Mouse (Mus musculus) liver, embryonic 15.5 days (tissue): Measurements from ENCODE around the gene Gm7075. TPM values are rescaled to one million over a fixed set of nuclear protein-coding genes. Genes with fewer than 3 reads are reported as not detected.
A peak's percentile ranks its signal among the peaks of the same experiment; 100 is the strongest.

Experiments used
- ATAC-seq: fragments of 200-750 bp; cut with Nextera tagmentation; 2 replicates; pipeline ENCODE4 v1.8.0; 2017; ENCODE audit warnings: moderate number of reproducible peaks, mild to moderate bottlenecking, moderate library complexity; ENCODE audit not compliant: insufficient read depth
- H3K27ac ChIP-seq: fragments of 300-500 bp; sonication (generic); replicated peaks from 2 replicates; pipeline ENCODE4 v1.5.1; 2015; ENCODE audit warnings: mild to moderate bottlenecking, inconsistent platforms
- H3K27me3 ChIP-seq: fragments of 300-500 bp; sonication (generic); 2 replicates; pipeline ENCODE4 v1.6.1; 2015; ENCODE audit warnings: mild to moderate bottlenecking, inconsistent platforms
- H3K36me3 ChIP-seq: fragments of 300-500 bp; sonication (generic); replicated peaks from 2 replicates; pipeline ENCODE4 v1.6.1; 2015; ENCODE audit warnings: moderate library complexity, mild to moderate bottlenecking, inconsistent platforms
- H3K4me1 ChIP-seq: fragments of 300-500 bp; sonication (generic); replicated peaks from 2 replicates; pipeline ENCODE4 v1.6.1; 2015; ENCODE audit warnings: inconsistent platforms
- H3K4me2 ChIP-seq: fragments of 300-500 bp; sonication (generic); 2 replicates; pipeline ENCODE4 v1.6.1; 2015; ENCODE audit warnings: moderate library complexity, mild to moderate bottlenecking, inconsistent platforms
- H3K4me3 ChIP-seq: fragments of 300-500 bp; sonication (generic); replicated peaks from 2 replicates; pipeline ENCODE4 v1.5.1; 2015; ENCODE audit warnings: mild to moderate bottlenecking, inconsistent platforms
- H3K9ac ChIP-seq: fragments of 300-500 bp; sonication (generic); 2 replicates; pipeline ENCODE4 v1.6.1; 2015; ENCODE audit warnings: moderate library complexity, mild to moderate bottlenecking, inconsistent platforms
- H3K9me3 ChIP-seq: fragments of 300-500 bp; sonication (generic); replicated peaks from 2 replicates; pipeline ENCODE4 v1.6.1; 2016; ENCODE audit warnings: inconsistent platforms
- WGBS: fragments of 180-500 bp; shearing (Covaris S2); methylation state at CpG from one replicate; pipeline ENCODE4 v1.1.7; 2015; ENCODE audit warnings: mixed read lengths; ENCODE audit not compliant: insufficient replicate concordance; 5-methylcytosine and 5-hydroxymethylcytosine counted together
- polyA plus RNA-seq: library from polyadenylated mRNA; unstranded; fragments of >200 nt; fragmentation: Nextera tagmentation; extraction: Ambion mirVana; gene quantifications from 2 replicates; pipeline ENCODE4 v1.2.1, GENCODE M21; 2015

Gene Gm7075
- polyA plus RNA-seq, 1 experiment from 2014 or later, result not detected

DNA sequence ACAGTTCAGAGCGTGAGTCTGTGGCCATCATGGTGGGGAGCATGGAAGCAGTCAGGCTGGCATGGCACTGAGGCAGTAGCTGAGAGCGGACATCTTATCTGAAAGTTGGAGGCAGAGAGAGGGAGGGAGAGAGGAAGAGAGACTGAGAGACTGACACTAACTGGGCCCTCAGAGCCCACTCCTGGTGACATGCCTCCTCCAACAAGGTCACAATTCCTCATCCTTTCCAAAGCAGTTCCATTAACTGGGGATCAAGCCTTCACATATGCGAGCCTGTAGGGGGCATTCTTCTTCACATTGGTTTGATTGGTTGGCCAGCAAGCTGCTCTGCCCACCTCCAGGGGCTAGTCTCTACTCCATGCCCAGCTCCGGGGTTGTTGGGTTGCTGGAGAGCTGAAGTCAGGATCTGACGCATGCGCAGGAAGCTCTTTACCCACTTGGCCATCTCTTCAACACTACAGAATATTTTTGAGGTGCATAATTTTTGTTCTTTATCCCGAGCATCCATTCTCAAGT lies 9.7 kb upstream of the Gm7075 start:
- no peak overlapping the region for H3K27ac ChIP-seq
- no peak overlapping the region for H3K4me3 ChIP-seq
- no peaks in the 10 kb centered on the region for H3K9me3 ChIP-seq
- no peak overlapping the region for H3K9ac ChIP-seq
- H3K27me3 ChIP-seq, result no peaks in the 10 kb centered on the region
- H3K4me2 ChIP-seq, result no peak overlapping the region
- no peak for ATAC-seq
- peaks cover 25% of the 10 kb centered on the region for H3K4me1 ChIP-seq
- WGBS, result 79% methylated on average over 7 of the region's 7 CpGs
- no peaks in the 10 kb centered on the region for H3K36me3 ChIP-seq

DNA sequence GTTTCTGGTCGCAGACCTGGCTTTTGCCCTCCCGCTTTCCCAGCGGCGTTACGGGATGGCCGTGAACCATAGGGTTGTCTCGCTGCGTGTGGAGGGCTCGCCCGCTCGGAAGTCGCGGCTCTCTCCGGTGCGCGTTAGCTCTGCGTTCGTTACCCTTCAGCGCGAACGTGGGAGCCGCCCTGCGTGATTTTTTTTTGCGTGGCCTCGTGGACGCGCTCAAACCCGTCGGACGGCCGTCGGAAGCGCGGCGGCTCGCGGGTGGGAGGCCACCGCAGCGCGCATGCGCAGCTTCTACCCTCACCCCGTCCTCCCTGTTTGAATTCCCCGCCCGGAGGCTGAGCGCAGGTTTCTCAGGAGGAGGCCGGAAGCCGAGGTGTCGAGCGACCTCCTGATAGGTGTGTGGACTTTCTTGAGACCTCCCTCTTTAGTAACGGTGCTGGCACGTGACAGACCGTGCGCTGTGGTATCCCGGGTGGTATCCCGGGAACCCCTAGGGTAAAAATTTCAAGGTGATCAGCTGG lies 8.3 kb upstream of the Gm7075 start, which contains the start of gene Ctnna3:
Ctnna3 (plus strand) TSS at position 314 of the 521 bp plus-strand sequence.
- peak; percentile 94 for ATAC-seq
- Histone ChIP-seq H3K9me3 (no peaks in the 10 kb centered on the region), H3K4me2 (peak within 1 kb of the TSS; percentile 85), H3K36me3 (no peaks in the 10 kb centered on the region), H3K4me1 (peaks cover 25% of the 10 kb centered on the region), H3K9ac (peak within 1 kb of the TSS; percentile 86), H3K4me3 (peak within 1 kb of the TSS; percentile 86), H3K27ac (peak within 1 kb of the TSS; percentile 83), H3K27me3 (no peaks in the 10 kb centered on the region)
- under 1% methylated on average over 55 of the region's 55 CpGs for WGBS

DNA sequence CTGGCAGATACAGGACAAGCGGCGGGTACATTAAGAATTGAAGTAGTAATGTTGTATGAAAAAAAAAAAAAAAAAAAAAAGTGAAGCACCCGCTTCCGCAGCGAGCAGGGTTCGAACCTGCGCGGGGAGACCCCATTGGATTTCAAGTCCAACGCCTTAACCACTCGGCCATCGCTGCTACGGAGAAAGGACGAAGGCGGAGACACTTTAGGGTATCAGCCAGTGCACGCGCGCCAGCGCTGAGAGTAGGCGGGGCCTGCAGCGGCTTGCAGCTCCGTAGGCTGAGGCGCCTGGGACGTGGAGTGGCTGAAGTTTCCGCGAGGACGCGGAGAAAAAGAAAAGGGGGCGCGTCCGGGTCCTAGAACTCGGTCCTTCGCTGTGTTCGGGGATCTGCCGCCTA lies 7.8 kb upstream of the Gm7075 start:
- Histone ChIP-seq H3K9ac (peak overlapping the region; percentile 86), H3K4me3 (peak overlapping the region; percentile 86), H3K9me3 (no peaks in the 10 kb centered on the region), H3K27ac (peak overlapping the region; percentile 83), H3K4me1 (peaks cover 25% of the 10 kb centered on the region), H3K27me3 (no peaks in the 10 kb centered on the region), H3K36me3 (no peaks in the 10 kb centered on the region), H3K4me2 (peak overlapping the region; percentile 85)
- under 1% methylated on average over 33 of the region's 34 CpGs for WGBS
- peak; percentile 85 for ATAC-seq

DNA sequence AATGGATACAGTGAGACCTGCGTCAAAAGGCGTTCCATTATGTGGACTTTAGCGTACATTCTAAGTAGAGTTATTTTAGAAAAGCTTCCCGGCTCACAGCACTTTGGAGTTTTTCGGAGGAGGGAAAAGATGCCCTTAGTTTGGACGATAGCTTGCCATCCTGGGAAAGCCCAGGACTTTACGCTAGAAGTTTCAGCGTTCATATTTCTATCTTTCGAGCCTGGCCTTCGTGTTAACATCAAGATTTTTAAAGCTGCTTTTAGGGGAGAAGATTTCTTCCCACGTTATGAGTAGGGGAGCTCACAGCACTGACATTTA lies 7.4 kb upstream of the Gm7075 start:
- Histone ChIP-seq H3K36me3 (no peaks in the 10 kb centered on the region), H3K4me3 (peak overlapping the region; percentile 86), H3K4me1 (peaks cover 26% of the 10 kb centered on the region), H3K4me2 (peak overlapping the region; percentile 85), H3K9ac (peak overlapping the region; percentile 58), H3K27me3 (no peaks in the 10 kb centered on the region), H3K27ac (peak overlapping the region; percentile 9; the same call in 1 of the 2 replicates), H3K9me3 (no peaks in the 10 kb centered on the region)
- WGBS, result 3% methylated on average over 11 of the region's 11 CpGs
- no peak for ATAC-seq

DNA sequence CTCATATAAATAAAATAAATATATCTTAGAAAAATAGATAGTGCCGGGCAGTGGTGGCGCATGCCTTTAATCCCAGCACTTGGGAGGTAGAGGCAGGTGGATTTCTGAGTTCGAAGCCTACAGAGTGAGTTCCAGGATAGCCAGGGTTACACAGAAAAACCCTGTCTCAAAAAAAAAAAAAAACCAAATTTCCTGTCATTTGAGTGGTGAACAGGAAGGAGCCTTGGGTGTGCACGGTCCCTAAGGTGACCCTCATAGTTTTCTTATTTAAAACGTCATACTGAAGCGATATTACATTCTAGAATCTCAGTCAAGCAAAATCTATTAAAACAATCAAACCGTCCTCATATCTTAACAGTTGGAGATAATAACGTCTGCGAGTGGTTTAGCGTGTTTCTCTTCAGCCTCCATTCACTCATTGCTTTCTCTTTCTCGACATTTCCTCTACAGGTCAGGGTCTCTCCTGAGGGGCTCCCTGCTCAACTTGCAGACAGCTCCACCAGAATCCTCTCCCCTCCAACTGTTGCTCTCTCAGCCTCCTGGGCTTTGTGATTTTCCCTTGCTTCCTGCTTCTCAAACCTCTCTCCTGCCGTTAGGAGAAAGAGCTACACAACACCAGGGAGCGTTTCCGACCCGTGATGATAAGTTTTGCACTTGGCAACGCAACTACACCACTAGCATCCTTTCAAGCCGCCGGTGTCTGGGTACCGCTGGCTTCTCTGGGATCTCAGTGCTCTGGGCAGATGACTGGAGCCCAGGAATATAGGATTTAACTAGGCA lies 6.8 kb upstream of the Gm7075 start:
- no peak for ATAC-seq
- 14% methylated on average over 19 of the region's 19 CpGs for WGBS

DNA sequence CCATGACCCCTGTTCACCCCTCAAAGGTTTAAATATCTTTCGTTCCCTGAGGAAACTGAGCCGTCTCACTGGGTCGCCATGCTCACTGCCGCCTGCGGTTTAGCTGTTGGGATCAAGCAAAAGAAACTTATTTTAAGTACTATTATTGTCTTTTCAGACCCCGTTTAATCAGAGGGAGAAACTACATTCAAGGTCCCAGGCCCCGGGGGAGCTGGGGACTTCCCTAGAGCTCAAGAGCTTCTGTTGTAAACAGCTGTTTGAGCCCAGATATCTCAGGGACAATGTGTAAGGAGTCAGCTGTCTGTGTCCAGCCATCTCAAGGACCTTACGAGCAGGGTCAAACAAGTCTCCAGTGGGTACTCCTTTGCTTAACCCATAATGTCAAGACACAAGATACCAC lies 5.6 kb upstream of the Gm7075 start:
- peaks cover 37% of the 10 kb centered on the region for H3K4me1 ChIP-seq
- H3K27me3 ChIP-seq, result no peaks in the 10 kb centered on the region
- ATAC-seq, result no peak
- H3K4me2 ChIP-seq, result no peak overlapping the region
- 74% methylated on average over 8 of the region's 8 CpGs for WGBS
- no peak overlapping the region for H3K4me3 ChIP-seq
- no peaks in the 10 kb centered on the region for H3K9me3 ChIP-seq
- H3K9ac ChIP-seq, result no peak overlapping the region
- no peaks in the 10 kb centered on the region for H3K36me3 ChIP-seq
- H3K27ac ChIP-seq, result no peak overlapping the region; the same call in 1 of the 2 replicates

More for the DNA sequence above, 6.8 kb upstream of the Gm7075 start:
- Histone ChIP-seq H3K4me1 (peaks cover 31% of the 10 kb centered on the region), H3K27ac (peak overlapping the region; percentile 9; the same call in 1 of the 2 replicates), H3K4me3 (peak overlapping the region; percentile 86), H3K9ac (peak overlapping the region; percentile 58), H3K9me3 (no peaks in the 10 kb centered on the region), H3K36me3 (no peaks in the 10 kb centered on the region), H3K4me2 (peak overlapping the region; percentile 85), H3K27me3 (no peaks in the 10 kb centered on the region)

DNA sequence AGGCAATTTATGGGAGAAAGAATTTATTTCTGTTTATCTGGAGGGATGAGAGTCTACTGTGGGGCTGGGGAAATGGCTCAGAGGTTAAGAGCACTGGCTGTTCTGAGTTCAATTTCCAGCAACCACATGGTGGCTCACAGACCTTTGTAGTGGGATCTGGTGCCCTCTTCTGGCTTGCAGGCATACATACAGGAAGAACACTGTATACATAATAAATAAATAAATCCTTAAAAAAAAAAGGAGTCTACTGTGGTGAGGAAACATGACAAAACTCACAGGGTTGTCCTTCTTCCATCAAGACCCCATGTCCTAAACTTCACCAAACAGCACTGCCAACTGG lies 2.9 kb upstream of the Gm7075 start:
- Histone ChIP-seq H3K9ac (no peak overlapping the region), H3K27me3 (no peaks in the 10 kb centered on the region), H3K36me3 (no peaks in the 10 kb centered on the region), H3K4me1 (peaks cover 32% of the 10 kb centered on the region), H3K4me2 (no peak overlapping the region), H3K27ac (peak overlapping the region; percentile 68; the same call in 1 of the 2 replicates), H3K9me3 (no peaks in the 10 kb centered on the region), H3K4me3 (no peak overlapping the region)
- ATAC-seq, result no peak

DNA sequence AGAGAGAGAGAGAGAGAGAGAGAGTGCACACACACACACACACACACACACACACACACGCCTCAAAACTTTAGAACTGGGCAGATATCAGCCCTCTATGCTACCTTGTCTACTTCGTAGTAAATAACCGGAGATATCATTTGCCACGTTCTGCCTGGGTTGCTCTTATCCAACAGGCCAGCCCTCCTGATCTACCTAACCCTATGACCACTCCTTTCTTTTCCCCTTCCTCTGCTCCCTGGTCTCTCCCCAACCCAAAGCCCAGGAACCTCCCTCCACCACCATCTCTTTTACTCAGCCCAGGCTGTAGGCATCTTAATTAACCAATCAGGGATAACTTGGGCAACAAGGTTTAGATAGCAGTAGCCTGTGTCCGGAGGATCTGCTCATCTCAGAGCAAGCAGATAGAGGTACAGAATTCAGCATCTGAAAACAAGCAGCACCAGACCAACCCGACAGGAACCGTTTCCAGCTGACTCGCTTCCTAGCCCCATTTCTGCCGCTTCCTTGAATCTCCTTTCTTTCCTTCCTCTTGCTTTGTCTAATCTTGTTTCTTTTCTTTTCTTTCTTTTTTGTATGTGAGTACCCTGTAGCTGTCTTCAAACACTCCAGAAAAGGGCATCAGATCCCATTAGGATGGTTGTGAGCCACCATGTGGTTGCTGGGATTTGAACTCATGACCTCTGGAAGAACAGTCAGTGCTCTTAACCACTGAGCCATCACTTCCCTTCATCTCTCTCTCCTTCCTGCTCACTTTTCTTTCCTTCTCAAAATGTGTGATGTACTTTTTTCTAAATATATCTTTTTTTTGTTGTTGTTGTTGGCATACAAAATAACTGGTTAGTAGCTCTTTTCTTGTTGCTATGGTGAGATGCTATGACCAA lies 2.2 kb upstream of the Gm7075 start:
- Histone ChIP-seq H3K4me3 (no peak overlapping the region), H3K9me3 (no peaks in the 10 kb centered on the region), H3K9ac (no peak overlapping the region), H3K27ac (peak overlapping the region; percentile 68), H3K36me3 (no peaks in the 10 kb centered on the region), H3K4me1 (peaks cover 28% of the 10 kb centered on the region), H3K4me2 (peak overlapping the region; percentile 39), H3K27me3 (no peaks in the 10 kb centered on the region)
- ATAC-seq, result peak; percentile 90
- 41% methylated on average over 9 of the region's 9 CpGs for WGBS

DNA sequence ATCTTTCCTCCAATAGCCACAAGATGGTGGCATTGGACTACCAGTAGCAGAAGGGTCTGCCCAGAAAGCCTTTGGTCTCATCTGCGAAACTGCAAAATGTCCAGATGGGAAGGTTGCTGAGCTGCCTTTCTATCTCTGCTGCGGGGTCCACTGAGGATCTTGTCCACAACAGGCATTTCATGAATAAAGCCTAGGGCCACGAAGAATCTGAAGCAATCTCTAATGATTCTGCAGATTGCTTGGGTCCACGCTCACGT lies 1.1 kb upstream of the Gm7075 start:
- Histone ChIP-seq H3K4me1 (peaks cover 20% of the 10 kb centered on the region), H3K9me3 (no peaks in the 10 kb centered on the region), H3K4me3 (no peak overlapping the region), H3K27me3 (no peaks in the 10 kb centered on the region), H3K27ac (0 out of 2 replicates have a peak overlapping the region, but pooled peaks have one; percentile 68), H3K4me2 (no peak overlapping the region), H3K36me3 (no peaks in the 10 kb centered on the region), H3K9ac (no peak overlapping the region)
- 72% methylated on average over 5 of the region's 5 CpGs for WGBS
- ATAC-seq, result no peak

DNA sequence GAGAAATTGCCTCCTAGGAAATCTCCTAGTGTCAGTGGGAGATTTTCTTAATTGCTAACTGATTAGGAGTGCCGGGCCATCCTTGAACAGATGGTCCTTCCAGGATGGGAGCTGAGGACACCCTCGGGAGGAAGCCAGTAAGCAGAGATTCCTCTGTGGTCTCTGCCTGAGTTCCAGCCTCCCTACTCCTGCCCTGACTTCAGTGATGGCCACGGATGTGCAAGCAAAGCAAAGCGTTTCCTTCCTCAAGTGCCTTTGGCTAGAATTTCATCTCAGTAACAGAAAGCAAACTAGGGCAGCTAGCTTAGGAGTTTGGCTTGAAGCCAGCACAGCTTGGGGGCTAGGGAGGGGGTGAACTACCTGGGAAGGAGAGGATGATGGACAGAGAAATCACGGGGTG lies 4.5 kb downstream of the Gm7075 start:
- Histone ChIP-seq H3K4me1 (peaks cover 24% of the 10 kb centered on the region), H3K9ac (no peak overlapping the region)
- 33% methylated on average over 5 of the region's 5 CpGs for WGBS

DNA sequence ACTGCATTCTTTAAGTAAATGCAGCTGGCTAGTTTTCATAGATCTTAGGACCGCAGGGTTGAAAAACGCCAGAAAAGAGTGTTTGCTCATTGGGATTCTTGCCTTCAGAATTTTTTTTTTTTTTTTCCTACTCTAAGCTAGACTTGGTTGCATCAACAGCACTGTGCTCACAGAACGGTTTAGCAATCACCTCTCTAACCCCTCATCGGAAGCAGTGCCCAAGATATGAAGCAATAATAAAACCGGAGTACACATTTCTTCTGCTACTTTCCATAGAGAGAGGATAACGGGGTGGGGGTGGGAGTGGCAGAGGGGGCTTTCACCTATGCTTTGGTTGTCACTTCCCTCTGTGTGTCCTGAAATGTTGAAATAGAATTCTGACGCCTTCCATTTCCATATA lies 5.7 kb downstream of the Gm7075 start:
- no peak for ATAC-seq
- H3K27ac ChIP-seq, result no peak overlapping the region
- H3K4me2 ChIP-seq, result peak overlapping the region; percentile 23
- no peaks in the 10 kb centered on the region for H3K27me3 ChIP-seq
- H3K36me3 ChIP-seq, result no peaks in the 10 kb centered on the region
- H3K4me1 ChIP-seq, result peaks cover 28% of the 10 kb centered on the region
- 38% methylated on average over 7 of the region's 7 CpGs for WGBS
- no peaks in the 10 kb centered on the region for H3K9me3 ChIP-seq
- H3K4me3 ChIP-seq, result no peak overlapping the region
- no peak overlapping the region for H3K9ac ChIP-seq

More for the DNA sequence above, 4.5 kb downstream of the Gm7075 start:
- no peak for ATAC-seq
- Histone ChIP-seq H3K27ac (no peak overlapping the region), H3K4me3 (no peak overlapping the region), H3K36me3 (no peaks in the 10 kb centered on the region), H3K4me2 (no peak overlapping the region), H3K9me3 (no peaks in the 10 kb centered on the region), H3K27me3 (no peaks in the 10 kb centered on the region)
